Mouse (Mus musculus): ENCODE data around the gene Rfx5. TPM values are rescaled to one million over a fixed set of nuclear protein-coding genes. Genes with fewer than 3 reads are reported as not detected.

Rfx5 gene
- 27.4 and 28.5 TPM in 2 replicates for polyA plus RNA-seq (2012; rRNA removed)

DNA sequence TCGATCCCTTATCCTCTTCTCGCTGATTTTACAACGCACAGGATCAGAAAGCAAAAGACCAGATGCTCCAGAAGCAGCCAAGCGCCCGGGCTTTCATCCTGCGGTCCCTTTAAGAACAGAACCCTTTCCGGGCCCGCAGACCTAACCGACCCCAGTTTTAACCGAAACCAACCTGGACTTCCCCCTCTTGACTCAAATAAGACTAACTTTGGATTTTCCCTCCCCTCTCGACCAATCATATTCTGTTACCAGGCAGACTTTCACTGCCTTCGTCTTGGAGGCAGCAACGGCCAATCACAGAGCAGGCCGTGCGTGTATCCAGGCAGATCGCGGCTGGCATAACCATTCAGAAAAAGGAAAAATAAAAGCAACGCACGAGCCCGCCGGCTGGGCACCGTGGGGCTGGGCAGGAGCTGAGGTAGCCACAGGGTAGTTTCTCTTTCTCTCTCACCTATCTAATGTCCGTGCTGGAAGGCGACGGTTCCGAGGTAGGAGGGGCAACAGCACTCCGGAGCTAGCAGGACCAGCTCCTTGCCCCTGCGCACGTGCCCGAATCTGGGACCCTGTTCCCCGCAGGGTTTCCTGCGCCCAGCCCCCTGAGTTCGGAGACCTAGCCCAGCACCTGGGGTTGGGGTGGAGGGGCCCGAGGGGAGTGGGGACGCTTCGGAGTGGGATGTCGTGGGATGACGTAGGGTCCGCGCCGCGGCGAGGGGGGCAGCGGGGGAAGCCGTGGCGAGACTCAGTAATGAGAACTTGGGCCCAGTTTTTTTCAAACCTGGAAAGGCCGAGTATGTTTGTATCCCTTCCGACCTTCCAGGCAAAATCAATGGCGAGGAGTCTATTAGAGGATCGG is at the start of gene Rfx5:
Gene Rfx5 (plus strand): TSS at position 312 of the 853 bp plus-strand sequence.

DNA sequence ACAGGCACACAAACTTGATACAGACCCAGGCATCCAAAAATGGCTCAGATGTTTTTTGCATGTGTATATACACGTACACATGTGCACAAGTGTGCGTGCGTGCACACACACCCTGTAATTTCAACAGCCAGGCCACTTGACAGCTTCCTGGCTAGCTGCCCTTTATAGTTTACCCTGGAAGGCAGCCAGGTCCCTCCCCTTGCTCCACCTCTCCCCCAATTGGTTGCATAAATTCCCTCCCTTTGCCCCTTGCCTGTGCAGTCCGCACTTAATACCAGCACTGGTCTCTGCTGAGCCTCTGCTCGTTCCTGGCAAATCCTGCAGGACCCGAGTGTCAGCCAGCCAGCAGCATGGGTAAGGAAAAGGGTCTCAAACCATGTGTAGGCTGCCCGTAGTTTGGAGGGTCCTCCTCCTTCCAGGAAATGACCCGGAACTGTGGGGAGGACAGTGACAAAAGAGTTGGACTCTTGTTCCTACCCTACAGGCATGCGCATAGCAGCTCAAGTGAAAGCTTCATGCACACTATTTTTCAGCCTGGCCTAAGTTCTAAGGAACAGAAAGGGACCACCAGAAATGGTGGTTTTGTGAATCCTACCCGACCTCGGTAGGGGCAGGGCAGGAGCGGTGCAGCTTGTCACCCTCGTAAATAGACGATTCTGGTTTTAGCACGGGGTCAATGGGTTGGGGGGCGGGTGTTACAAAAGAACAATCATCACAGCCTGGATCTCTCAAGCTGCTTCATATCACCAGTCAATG is 20.9 kb upstream of the Rfx5 start, which contains the start of gene Selenbp1:
Gene Selenbp1 (plus strand): TSS at position 248 of the 756 bp plus-strand sequence.

DNA sequence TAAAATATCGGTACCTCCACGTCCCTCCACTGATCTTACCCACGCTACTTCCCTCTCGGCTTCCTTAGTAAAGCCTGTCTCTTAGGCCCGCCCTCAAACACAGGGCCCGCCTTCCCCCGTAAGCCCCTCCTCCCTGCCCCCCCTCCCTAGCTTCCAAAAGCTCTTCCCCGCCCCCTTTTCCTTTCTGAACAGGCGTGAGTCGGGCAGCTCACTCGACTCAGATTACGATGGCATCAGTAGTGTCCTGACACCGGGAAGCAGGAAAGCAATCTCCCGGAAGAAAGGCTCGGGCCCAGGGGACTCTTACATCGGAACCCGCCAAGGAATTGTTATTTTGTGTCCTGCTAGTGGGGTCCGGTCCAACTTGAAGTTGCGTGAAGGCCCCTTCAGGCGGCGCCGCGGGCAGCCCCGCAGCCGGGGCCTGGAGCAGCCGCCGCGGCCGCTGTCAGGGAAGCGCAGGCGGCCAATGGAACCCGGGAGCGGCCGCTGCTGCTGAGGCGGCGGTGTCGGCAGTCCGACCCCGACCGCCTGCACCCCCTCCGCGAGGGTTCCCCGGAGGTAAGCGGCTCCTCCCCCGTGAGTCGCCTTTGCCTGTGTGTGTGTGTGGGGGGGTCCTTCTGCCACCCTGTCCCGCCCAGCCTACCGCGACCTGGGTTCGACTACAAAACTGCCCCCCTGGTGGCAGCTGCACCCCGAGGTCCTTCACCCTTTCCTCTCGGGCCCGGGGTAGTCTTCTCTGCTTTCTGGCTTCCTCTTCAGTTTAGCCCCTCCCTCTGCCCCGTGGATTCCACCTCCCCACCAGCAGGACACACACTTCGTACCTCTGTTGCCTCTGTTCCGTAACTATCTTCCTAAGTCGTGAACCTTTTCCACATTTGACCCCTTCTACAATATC is 20.9 kb downstream of the Rfx5 start, which contains the start of gene Pi4kb:
Gene Pi4kb (plus strand): TSS at position 204 of the 895 bp plus-strand sequence.

Other genes starting within 250 kb of the Rfx5 start
- gene Cgn, start 167.6 kb upstream of the Rfx5 start, polyA plus RNA-seq (2012; rRNA removed): 9.8 and 11.0 TPM in 2 replicates
- 53.2 and 57.5 TPM in 2 replicates for gene Pogz, start 116.5 kb upstream of the Rfx5 start, polyA plus RNA-seq (2012; rRNA removed)
- gene Psmb4, start 67.1 kb upstream of the Rfx5 start, polyA plus RNA-seq (2012; rRNA removed): 361 and 392 TPM in 2 replicates
- gene Selenbp1, start 21.0 kb upstream of the Rfx5 start, polyA plus RNA-seq (2012; rRNA removed): 10.1 and 10.6 TPM in 2 replicates
- 52.4 and 57.0 TPM in 2 replicates for gene Pi4kb, start 20.7 kb downstream of the Rfx5 start, polyA plus RNA-seq (2012; rRNA removed)
- gene Zfp687, start 61.4 kb downstream of the Rfx5 start, polyA plus RNA-seq (2012; rRNA removed): 13.9 and 15.7 TPM in 2 replicates
- 262 and 277 TPM in 2 replicates for gene Psmd4, start 88.5 kb downstream of the Rfx5 start, polyA plus RNA-seq (2012; rRNA removed)
- 22.9 and 26.3 TPM in 2 replicates for gene Pip5k1a, start 152.9 kb downstream of the Rfx5 start, polyA plus RNA-seq (2012; rRNA removed)
- gene Vps72, start 156.9 kb downstream of the Rfx5 start, polyA plus RNA-seq (2012; rRNA removed): 119 and 135 TPM in 2 replicates
- gene Tmod4, start 170.4 kb downstream of the Rfx5 start, polyA plus RNA-seq (2012; rRNA removed): 1.2 and 3.0 TPM in 2 replicates
- 119 and 121 TPM in 2 replicates for gene Scnm1, start 179.9 kb downstream of the Rfx5 start, polyA plus RNA-seq (2012; rRNA removed)
- 30.0 and 30.6 TPM in 2 replicates for gene Lysmd1, start 180.0 kb downstream of the Rfx5 start, polyA plus RNA-seq (2012; rRNA removed)
- 1.6 TPM in 2 replicates for gene Tnfaip8l2, start 188.3 kb downstream of the Rfx5 start, polyA plus RNA-seq (2012; rRNA removed)
- gene Sema6c, start 206.4 kb downstream of the Rfx5 start, polyA plus RNA-seq (2012; rRNA removed): 90.2 and 108 TPM in 2 replicates